Mouse (Mus musculus) stomach, embryonic 15.5 days (tissue): ENCODE measurements around the gene Gdf3. TPM values are rescaled to one million over a fixed set of nuclear protein-coding genes. Genes with fewer than 3 reads are reported as not detected.
"Not testable (repeated sequence)": the region's sequence is repeated elsewhere in the genome, so short reads cannot be mapped to it uniquely, and the experiment has no call there.

Experiments used
- ATAC-seq: fragments of 200-750 bp; cut with Nextera tagmentation; 2 replicates; pipeline ENCODE4 v1.8.0; 2017; ENCODE audit warnings: low read depth, moderate number of reproducible peaks, moderate TSS enrichment; ENCODE audit not compliant: insufficient read depth, low FRiP score
- H3K27ac ChIP-seq: fragments of 300-500 bp; sonication (generic); 2 replicates; pipeline ENCODE4 v1.5.1; 2015; ENCODE audit warnings: mild to moderate bottlenecking, inconsistent platforms
- H3K27me3 ChIP-seq: fragments of 300-500 bp; sonication (generic); replicated peaks from 2 replicates; pipeline ENCODE4 v1.6.1; 2015; ENCODE audit warnings: inconsistent platforms
- H3K36me3 ChIP-seq: fragments of 300-500 bp; sonication (generic); 2 replicates; pipeline ENCODE4 v1.6.1; 2015; ENCODE audit warnings: inconsistent platforms
- H3K4me1 ChIP-seq: fragments of 300-500 bp; sonication (generic); 2 replicates; pipeline ENCODE4 v1.6.1; 2015; ENCODE audit warnings: inconsistent platforms
- H3K4me2 ChIP-seq: fragments of 300-500 bp; sonication (generic); 2 replicates; pipeline ENCODE4 v1.6.1; 2015; ENCODE audit warnings: mild to moderate bottlenecking, inconsistent platforms
- H3K4me3 ChIP-seq: fragments of 300-500 bp; sonication (generic); replicated peaks from 2 replicates; pipeline ENCODE4 v1.5.1; 2015; ENCODE audit warnings: inconsistent platforms
- H3K9ac ChIP-seq: fragments of 300-500 bp; sonication (generic); 2 replicates; pipeline ENCODE4 v1.6.1; 2015; ENCODE audit warnings: inconsistent platforms
- H3K9me3 ChIP-seq: fragments of 300-500 bp; sonication (generic); 2 replicates; pipeline ENCODE4 v1.6.1; 2016; ENCODE audit warnings: inconsistent platforms
- WGBS: fragments of 180-500 bp; shearing (Covaris S2); methylation state at CpG from one replicate; pipeline ENCODE4 v1.1.7; 2015; 5-methylcytosine and 5-hydroxymethylcytosine counted together
- polyA plus RNA-seq: library from polyadenylated mRNA; unstranded; fragments of >200 nt; fragmentation: Nextera tagmentation; extraction: Ambion mirVana; gene quantifications from 2 replicates; pipeline ENCODE4 v1.2.1, GENCODE M21; 2015

Gdf3 gene
- polyA plus RNA-seq: 0.22 and 0.27 TPM in 2 replicates

GRCm38 (mm10) chr6:122609771-122610170, at the start of gene Gdf3:
Gene Gdf3 (minus strand): TSS chr6:122610087.
- no peaks in the 10 kb centered on the region for H3K4me1 ChIP-seq
- H3K9ac ChIP-seq: no peak within 1 kb of the TSS
- no peak within 1 kb of the TSS for H3K4me2 ChIP-seq
- no peaks in the 10 kb centered on the region for H3K36me3 ChIP-seq
- 37% methylated on average over 14 of the region's 14 CpGs for WGBS
- no peak within 1 kb of the TSS for H3K27ac ChIP-seq
- H3K9me3 ChIP-seq: no peaks in the 10 kb centered on the region
- H3K4me3 ChIP-seq: no peak within 1 kb of the TSS
- no peak for ATAC-seq
- H3K27me3 ChIP-seq: no peaks in the 10 kb centered on the region

GRCm38 (mm10) chr6:122659567-122659966, 49.7 kb upstream of the Gdf3 start:
- peaks cover 7% of the 10 kb centered on the region; the same call in 1 of the 2 replicates for H3K4me1 ChIP-seq
- H3K27ac ChIP-seq: no peak overlapping the region
- H3K4me2 ChIP-seq: no peak overlapping the region
- 13% methylated on average over 7 of the region's 7 CpGs for WGBS
- H3K9me3 ChIP-seq: no peaks in the 10 kb centered on the region
- H3K27me3 ChIP-seq: no peaks in the 10 kb centered on the region
- H3K9ac ChIP-seq: no peak overlapping the region
- ATAC-seq: no peak
- no peaks in the 10 kb centered on the region for H3K36me3 ChIP-seq
- no peak overlapping the region for H3K4me3 ChIP-seq

- Histone ChIP-seq H3K4me3 (no peak overlapping the region), H3K36me3 (no peaks in the 10 kb centered on the region), H3K9ac (no peak overlapping the region), H3K4me2 (no peak overlapping the region), H3K27ac (no peak overlapping the region), H3K9me3 (no peaks in the 10 kb centered on the region), H3K4me1 (no peaks in the 10 kb centered on the region), H3K27me3 (no peaks in the 10 kb centered on the region)
- ATAC-seq: no peak
- WGBS: 77% methylated on average over 5 of the region's 5 CpGs
These were observed 47.7 kb upstream of the Gdf3 start for GRCm38 (mm10) chr6:122657630-122658029.

GRCm38 (mm10) chr6:122654301-122654700, 44.4 kb upstream of the Gdf3 start:
- no peaks in the 10 kb centered on the region for H3K4me1 ChIP-seq
- no peaks in the 10 kb centered on the region for H3K27me3 ChIP-seq
- H3K36me3 ChIP-seq: no peaks in the 10 kb centered on the region
- H3K4me2 ChIP-seq: no peak overlapping the region
- WGBS: 72% methylated on average over 6 of the region's 6 CpGs
- H3K9me3 ChIP-seq: no peaks in the 10 kb centered on the region
- no peak overlapping the region for H3K9ac ChIP-seq
- H3K27ac ChIP-seq: no peak overlapping the region
- H3K4me3 ChIP-seq: no peak overlapping the region
- ATAC-seq: no peak

- no peak for ATAC-seq
- Histone ChIP-seq H3K4me3 (no peak overlapping the region), H3K4me1 (no peaks in the 10 kb centered on the region), H3K4me2 (no peak overlapping the region), H3K9me3 (no peaks in the 10 kb centered on the region), H3K36me3 (no peaks in the 10 kb centered on the region), H3K27me3 (no peaks in the 10 kb centered on the region), H3K27ac (no peak overlapping the region), H3K9ac (no peak overlapping the region)
- WGBS: 65% methylated on average over 5 of the region's 5 CpGs
These were observed 40.6 kb upstream of the Gdf3 start for GRCm38 (mm10) chr6:122650398-122650980.

- H3K9ac ChIP-seq: no peak overlapping the region
- no peak overlapping the region for H3K4me3 ChIP-seq
- no peaks in the 10 kb centered on the region for H3K4me1 ChIP-seq
- no peaks in the 10 kb centered on the region for H3K36me3 ChIP-seq
- no peak for ATAC-seq
- no peaks in the 10 kb centered on the region for H3K27me3 ChIP-seq
- 79% methylated on average over 3 of the region's 3 CpGs for WGBS
- no peaks in the 10 kb centered on the region for H3K9me3 ChIP-seq
- H3K4me2 ChIP-seq: no peak overlapping the region
- no peak overlapping the region for H3K27ac ChIP-seq
These were observed 40.0 kb upstream of the Gdf3 start for GRCm38 (mm10) chr6:122649903-122650302.

- WGBS: 87% methylated on average over 21 of the region's 21 CpGs
- H3K9ac ChIP-seq: not testable (repeated sequence)
These were observed 34.3 kb upstream of the Gdf3 start for GRCm38 (mm10) chr6:122644196-122644595.

GRCm38 (mm10) chr6:122637566-122637965, 27.7 kb upstream of the Gdf3 start:
- H3K27me3 ChIP-seq, H3K9ac ChIP-seq, ATAC-seq, H3K4me1 ChIP-seq, H3K9me3 ChIP-seq, H3K36me3 ChIP-seq, H3K4me2 ChIP-seq, H3K27ac ChIP-seq, H3K4me3 ChIP-seq: not testable (repeated sequence)
- WGBS: 63% methylated on average over 4 of the region's 4 CpGs

More at GRCm38 (mm10) chr6:122644196-122644595, 34.3 kb upstream of the Gdf3 start:
- not testable (repeated sequence) for H3K4me2 ChIP-seq, H3K27ac ChIP-seq, H3K4me3 ChIP-seq, H3K4me1 ChIP-seq, H3K9me3 ChIP-seq, H3K36me3 ChIP-seq, ATAC-seq, H3K27me3 ChIP-seq

GRCm38 (mm10) chr6:122636666-122637065, 26.8 kb upstream of the Gdf3 start:
- no peaks in the 10 kb centered on the region for H3K9me3 ChIP-seq
- no peak overlapping the region for H3K4me3 ChIP-seq
- 89% methylated on average over 3 of the region's 3 CpGs for WGBS
- H3K4me2 ChIP-seq: no peak overlapping the region
- no peaks in the 10 kb centered on the region for H3K27me3 ChIP-seq
- no peaks in the 10 kb centered on the region for H3K36me3 ChIP-seq
- H3K27ac ChIP-seq: no peak overlapping the region
- ATAC-seq: no peak
- no peak overlapping the region for H3K9ac ChIP-seq
- no peaks in the 10 kb centered on the region for H3K4me1 ChIP-seq

GRCm38 (mm10) chr6:122635315-122635714, 25.4 kb upstream of the Gdf3 start:
- Histone ChIP-seq H3K27ac (no peak overlapping the region), H3K9ac (no peak overlapping the region), H3K4me1 (no peaks in the 10 kb centered on the region), H3K36me3 (no peaks in the 10 kb centered on the region), H3K27me3 (no peaks in the 10 kb centered on the region), H3K4me3 (no peak overlapping the region), H3K9me3 (no peaks in the 10 kb centered on the region), H3K4me2 (no peak overlapping the region)
- WGBS: 81% methylated on average over 7 of the region's 7 CpGs
- no peak for ATAC-seq

GRCm38 (mm10) chr6:122633411-122633810, 23.5 kb upstream of the Gdf3 start:
- Histone ChIP-seq H3K9ac (no peak overlapping the region), H3K4me1 (no peaks in the 10 kb centered on the region), H3K36me3 (no peaks in the 10 kb centered on the region), H3K27me3 (no peaks in the 10 kb centered on the region), H3K4me3 (no peak overlapping the region), H3K27ac (no peak overlapping the region), H3K9me3 (no peaks in the 10 kb centered on the region), H3K4me2 (no peak overlapping the region)
- 46% methylated on average over 9 of the region's 9 CpGs for WGBS
- ATAC-seq: no peak

GRCm38 (mm10) chr6:122627469-122628108, 17.7 kb upstream of the Gdf3 start:
- H3K36me3 ChIP-seq: no peaks in the 10 kb centered on the region
- H3K4me2 ChIP-seq: peak overlapping the region; percentile 47
- 21% methylated on average over 20 of the region's 20 CpGs for WGBS
- H3K27me3 ChIP-seq: 0 out of 2 replicates have a peak, but pooled peaks cover 3% of the 10 kb centered on the region
- ATAC-seq: no peak
- no peaks in the 10 kb centered on the region for H3K9me3 ChIP-seq
- H3K27ac ChIP-seq: no peak overlapping the region
- peak overlapping the region; percentile 21 for H3K4me3 ChIP-seq
- H3K9ac ChIP-seq: no peak overlapping the region
- no peaks in the 10 kb centered on the region for H3K4me1 ChIP-seq
